Comparison of ENCODE assay signal across 12 mouse cellular contexts in genomic region chr13:81133336-81133735, GRCm38 (mm10).
A peak's percentile ranks its signal among the peaks of the same experiment; 100 is the strongest.
DNase-seq lines count a peak whose midpoint lies in the region; ATAC-seq lines count a peak whose summit lies in the region.
"Had no signal": no experiment of that assay in that cellular context is flagged by ENCODE, and none has a peak within 500 bp of the region (broad histone marks: within the 10 kb centered on the region; RNA-seq: fewer than 3 reads in every experiment).

No protein-coding gene starts in this region.

- no peak overlapping the region for H3K4me2 ChIP-seq in kidney, embryonic 15.5 days

- ATAC-seq in kidney, embryonic 15.5 days (replicated peaks; ENCODE audit: low FRiP score), result no peak
- ATAC-seq: hindbrain, embryonic 16.5 days had no signal

- H3K27ac ChIP-seq in kidney, embryonic 15.5 days, result no peak overlapping the region

- intact Hi-C loops in heart, postnatal 10 days (cut with DNase I), result loop anchor here (5.0 to 10.0 kb wide), 3 partner anchors 146 to 651 kb away; partner anchors contain the start of genes Arrdc3 and Cetn3

- H3K9ac ChIP-seq in kidney, embryonic 15.5 days, result no peak overlapping the region

- 73% methylated on average over 4 of the region's 4 CpGs for WGBS in kidney, embryonic 15.5 days

- H3K27me3 ChIP-seq in kidney, embryonic 15.5 days, result no peaks in the 10 kb centered on the region

- H3K36me3 ChIP-seq in kidney, embryonic 15.5 days, result no peaks in the 10 kb centered on the region

- no peaks in the 10 kb centered on the region for H3K9me3 ChIP-seq in kidney, embryonic 15.5 days (replicated peaks)

- H3K4me1 ChIP-seq in kidney, embryonic 15.5 days, result peaks cover 13% of the 10 kb centered on the region

- DNase-seq in embryo, embryonic 10.5 days (ENCODE audit: low spot score), result peak; percentile 10
- no peak for DNase-seq in embryo, embryonic 10 days (ENCODE audit: low spot score)
- DNase-seq in kidney, adult 18-20 months, result peak; percentile 44
- DNase-seq in heart, postnatal 10 days, result peak; percentile 21 to 37
- DNase-seq in lung, postnatal 25 days (ENCODE audit: low spot score), result peak; percentile 65
- no peak for DNase-seq in retina, embryonic 14.5 days (ENCODE audit: low spot score)
- no peak for DNase-seq in ovary, adult 18-20 months (ENCODE audit: low spot score)
- DNase-seq: embryo, embryonic 11 days; gastrocnemius, postnatal 10 days; thymus, postnatal 4 days had no signal

- H3K4me3 ChIP-seq in kidney, embryonic 15.5 days (replicated peaks), result no peak overlapping the region

Comparison
In these comparisons a context has a peak if more than half of its experiments do, and no peak if none do; other contexts are left out.
1. DNase-seq: peak in embryo, embryonic 10.5 days (single experiment), kidney, adult 18-20 months (single experiment), heart, postnatal 10 days (2 of 2) and lung, postnatal 25 days (single experiment); none in embryo, embryonic 10 days (single experiment), retina, embryonic 14.5 days (single experiment) and ovary, adult 18-20 months (single experiment).